Mouse (Mus musculus) cerebellum, adult 18-20 months (tissue): ENCODE results near the gene Nup62.
A peak's percentile ranks its signal among the peaks of the same experiment; 100 is the strongest.

ENCODE experiments used
- DNase-seq, 2 experiments: peaks; one replicate each; pipeline ENCODE4 v3.0.0; 2021

Gene Nup62

DNA sequence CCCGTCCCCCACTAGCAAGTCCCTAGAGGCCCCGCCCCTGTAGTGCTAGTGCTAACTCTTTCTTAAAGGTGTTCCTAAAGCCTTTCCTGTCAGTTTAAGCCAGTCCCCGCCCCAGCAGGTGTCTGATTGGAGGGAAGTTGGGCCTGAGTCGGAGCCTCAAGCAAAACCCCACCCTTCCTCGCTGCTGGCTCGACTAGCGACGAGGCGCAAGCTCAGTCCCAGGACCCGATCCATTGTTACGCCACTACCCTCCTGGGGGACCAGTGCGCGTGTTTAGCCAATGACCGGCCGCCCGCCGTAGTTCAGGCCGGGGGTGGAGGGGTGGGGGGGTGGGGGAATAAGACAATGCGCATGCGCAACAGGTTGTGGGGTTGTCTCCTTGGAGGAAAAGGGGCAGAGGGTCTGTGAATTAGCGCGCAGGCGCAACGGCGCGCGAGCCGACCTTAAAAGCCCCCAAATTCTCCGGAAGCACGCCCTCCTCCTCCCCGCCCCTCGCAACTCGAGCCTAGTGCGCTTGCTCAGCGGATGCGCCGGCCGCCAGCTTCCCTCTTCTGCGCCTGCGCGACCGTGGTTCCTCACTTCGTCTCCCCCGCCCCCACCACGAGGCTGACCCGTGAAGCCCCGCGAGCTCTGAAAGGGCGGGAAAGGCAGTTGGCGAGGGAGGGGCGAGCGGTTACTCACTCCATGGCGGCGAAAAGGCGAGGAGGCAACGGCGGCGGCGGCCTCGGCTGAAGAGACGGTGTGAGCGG is at the start of gene Nup62, which contains the start of gene Il4i1:
Gene Nup62, plus strand, starts transcription at position 368 of the 749 bp plus-strand sequence.
Gene Il4i1, plus strand, starts transcription at position 667 of the 749 bp plus-strand sequence.
- peak; percentile 98 to 99 for DNase-seq

DNA sequence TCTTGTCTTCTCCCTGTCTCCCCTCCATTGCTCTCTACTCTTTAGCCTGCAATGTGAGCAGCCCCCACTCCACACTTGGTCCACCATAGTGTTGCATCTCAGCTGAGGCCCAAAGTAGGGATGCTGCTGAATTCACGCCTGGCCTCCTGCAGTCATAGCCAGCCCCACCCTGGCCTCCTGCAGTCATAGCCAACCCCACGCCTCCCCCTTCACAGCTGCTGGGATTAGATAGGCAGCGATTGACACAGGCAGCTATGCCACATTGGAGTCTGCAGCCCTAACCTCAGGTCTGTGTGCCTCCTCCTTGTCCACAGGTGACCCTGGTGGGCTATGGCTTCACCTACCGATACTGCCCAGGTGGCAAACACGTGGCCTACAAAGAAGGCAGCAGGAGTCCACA is 47.8 kb upstream of the Nup62 start:
- DNase-seq: no peak

DNA sequence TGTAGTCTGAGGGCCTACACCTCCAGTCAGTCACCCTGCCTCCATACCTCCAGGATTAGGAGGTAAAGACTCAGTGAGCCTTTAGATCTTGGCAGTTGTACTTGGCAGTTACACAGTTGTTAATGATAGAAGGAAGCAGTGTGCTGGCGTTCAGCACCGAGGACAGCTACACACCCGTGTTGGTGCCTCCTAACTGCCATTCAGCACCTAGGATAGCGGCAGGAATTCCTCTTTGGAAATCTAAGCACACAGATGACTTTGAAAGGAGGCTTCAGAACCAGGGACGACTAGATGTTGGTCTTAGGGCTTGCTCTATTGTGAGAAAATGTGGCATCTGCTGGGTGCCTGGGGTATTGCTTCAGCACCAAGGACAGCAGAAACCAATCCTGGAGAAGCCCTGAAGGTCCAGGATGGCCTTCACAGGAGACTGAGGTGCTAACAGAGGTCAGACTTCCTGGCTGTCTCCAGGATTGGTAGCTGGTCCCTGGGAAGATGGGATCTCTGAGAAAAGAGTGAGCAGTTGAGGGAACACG is 45.8 kb upstream of the Nup62 start:
- no peak for DNase-seq

DNA sequence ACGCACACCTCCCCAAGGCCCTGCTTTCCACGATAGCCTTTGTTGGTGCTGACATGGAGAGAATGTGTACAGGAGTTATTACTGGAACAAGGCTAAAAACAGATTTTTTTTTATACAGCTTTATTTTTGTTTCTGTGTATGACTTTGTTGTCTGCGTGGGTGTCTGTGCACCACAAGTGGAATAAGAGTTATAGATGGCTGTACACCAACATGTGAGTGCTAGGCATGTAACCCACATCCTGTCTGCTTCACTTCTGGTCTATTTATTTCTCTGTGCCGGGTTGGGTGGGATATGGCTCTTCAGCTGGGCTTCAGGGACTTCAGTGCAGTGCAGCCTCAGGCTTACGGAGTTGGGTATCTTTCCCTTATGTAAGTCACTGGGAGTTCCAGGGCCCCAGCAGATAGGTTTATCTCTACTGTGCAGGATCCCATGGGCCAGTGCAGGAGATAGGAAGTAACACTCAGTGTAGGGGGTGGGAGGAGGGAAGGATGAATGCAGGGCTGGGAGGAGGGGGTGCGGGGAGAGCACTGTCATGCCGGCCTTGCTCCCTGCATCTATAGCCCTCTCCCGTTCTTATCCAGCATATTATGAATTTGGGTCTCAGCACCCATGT is 43.2 kb upstream of the Nup62 start:
- no peak for DNase-seq

DNA sequence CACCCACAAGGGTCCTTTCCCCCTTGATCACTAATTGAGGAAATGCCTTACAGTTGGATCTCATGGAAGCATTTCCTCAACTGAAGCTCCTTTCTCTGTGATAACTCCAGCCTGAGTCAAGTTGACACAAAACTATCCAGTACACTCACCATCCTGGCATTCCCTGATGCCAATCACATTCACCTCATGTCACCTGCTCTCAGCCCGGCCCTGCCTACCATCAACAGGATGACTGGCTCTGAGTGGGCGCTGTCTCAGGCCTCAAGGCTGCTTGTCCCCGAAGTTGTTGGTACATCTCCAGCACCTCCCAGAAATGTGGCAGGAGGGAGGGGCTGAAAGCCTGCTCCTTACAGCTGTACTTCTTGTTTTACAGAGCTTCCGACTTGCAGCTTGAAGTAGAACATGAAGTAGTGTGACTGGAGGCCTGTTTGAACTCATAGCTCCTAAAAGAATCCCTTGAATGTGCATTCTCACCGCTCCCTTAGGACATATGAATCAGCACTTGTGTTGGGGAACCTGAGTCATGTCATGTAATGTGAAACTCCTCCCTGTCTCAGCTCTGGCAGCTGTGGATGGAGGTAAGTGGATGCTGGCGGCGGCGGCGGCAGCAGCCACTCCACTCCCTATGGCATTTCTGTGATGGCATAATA is 38.9 kb upstream of the Nup62 start:
- no peak for DNase-seq

DNA sequence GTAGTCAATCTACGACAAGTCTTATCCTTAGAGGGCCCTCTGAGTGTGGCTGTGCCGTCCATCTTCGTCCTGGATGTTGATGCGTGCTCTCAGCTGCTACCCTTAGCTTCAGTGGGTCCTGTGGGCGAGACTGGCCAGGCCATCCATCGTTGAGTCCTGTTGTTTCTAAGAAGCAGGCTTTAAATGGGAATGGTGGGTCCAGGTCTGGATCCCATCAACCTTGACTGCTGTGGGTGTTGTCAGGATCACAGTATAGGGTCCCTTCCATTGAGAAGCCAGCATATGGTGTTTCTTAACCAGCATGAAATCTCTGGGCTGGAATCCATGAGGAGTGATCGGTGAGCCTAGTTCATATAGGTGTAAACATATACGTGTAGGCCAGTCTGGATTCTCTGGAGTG is 35.8 kb upstream of the Nup62 start:
- DNase-seq: no peak

DNA sequence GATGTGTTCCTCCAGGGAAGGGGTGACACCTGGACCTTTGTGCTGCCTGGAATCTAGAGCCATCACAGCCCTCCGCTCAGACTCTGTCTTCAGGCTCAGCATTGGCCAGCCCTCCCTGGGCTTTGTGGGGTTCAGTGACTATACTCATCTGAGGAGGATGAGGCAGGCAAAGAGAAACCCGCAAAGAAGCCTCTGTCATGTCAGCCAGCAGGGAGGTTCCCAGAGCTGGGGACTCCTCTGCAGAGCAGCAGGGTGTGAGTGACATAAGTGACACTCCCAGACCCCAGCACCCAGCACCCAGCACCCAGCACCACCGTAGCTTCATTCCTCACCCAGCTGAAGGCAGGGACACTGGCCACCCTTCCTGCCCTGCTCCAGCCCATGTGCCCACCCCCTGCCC is 26.4 kb upstream of the Nup62 start:
- no peak for DNase-seq

DNA sequence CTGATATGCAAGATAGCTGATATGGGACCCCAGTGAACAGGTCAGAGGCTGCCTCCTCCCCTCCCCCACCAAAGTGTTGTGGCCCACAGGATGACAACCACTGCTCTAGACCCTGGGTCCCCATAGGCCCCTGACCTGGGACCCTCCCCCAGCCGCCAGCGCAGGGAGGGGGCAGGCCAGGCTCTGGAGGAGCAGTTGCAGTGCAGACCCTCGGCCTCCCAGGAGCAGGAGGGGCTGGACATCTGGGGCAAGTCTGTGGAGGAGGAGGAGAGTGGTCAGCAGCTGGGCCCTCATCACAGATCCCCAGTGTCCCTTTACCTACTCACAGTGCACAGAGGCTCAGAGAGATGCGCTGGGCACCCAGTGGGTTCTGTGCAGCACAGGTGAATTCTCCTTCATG is 25.8 kb upstream of the Nup62 start:
- DNase-seq: no peak

DNA sequence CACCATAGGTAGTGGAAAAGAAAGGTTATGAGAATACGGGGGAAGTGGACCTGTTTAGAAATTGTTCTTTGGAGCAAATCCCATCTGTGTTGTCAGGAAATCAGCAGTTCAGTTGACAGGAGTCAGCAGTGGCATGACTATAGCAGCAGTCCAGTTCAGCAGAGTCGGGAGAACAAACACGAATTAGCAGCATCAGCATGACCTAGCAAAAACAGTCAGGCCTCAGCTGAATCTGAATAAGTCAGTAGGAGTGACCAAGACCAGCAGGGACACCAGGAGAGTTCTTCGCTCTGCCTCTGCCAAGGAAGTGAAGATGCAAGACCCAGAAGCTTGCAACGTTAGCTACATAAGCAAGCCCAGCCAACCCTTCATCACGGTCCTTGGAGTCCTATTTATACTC is 23.1 kb upstream of the Nup62 start:
- no peak for DNase-seq

DNA sequence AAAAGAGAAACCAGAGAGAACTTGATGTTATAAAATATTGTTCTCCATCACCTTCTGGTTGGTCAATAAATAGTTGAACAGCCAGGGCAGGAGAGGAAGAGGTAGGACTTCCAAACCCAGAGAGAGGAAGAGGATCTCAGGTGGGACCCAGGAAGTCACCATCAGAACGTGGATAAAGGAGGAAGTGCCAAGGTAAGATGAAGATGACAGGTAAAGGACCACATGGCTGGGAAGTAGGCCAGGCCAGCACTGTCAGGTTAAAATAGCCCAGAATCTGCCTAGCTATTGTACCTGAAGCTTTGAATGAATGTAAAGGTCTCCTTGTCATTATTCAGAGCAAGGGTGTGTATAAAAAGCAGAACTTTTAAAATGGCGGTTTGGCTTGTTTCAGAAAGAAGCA is 7.0 kb upstream of the Nup62 start:
- no peak for DNase-seq

DNA sequence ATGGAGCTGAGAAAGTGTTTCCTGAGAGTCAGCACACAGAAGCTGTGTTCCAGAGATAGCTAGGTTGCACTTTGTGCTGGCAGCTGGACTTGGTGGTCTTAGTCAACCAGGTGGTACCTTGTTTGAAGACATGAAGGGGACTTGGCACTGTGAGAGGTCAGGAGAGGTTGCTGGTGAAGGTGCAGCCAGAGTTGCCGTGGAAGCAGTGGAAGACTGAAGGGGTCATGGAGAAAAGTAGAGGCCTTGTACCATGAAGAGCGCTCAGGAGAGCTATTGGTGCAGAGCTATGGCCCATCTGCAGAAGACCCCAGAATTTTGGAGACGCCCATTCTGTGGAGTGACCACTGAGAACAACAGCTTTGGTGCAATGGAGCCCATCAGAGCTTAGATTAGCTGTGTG is 6.4 kb upstream of the Nup62 start:
- no peak for DNase-seq

DNA sequence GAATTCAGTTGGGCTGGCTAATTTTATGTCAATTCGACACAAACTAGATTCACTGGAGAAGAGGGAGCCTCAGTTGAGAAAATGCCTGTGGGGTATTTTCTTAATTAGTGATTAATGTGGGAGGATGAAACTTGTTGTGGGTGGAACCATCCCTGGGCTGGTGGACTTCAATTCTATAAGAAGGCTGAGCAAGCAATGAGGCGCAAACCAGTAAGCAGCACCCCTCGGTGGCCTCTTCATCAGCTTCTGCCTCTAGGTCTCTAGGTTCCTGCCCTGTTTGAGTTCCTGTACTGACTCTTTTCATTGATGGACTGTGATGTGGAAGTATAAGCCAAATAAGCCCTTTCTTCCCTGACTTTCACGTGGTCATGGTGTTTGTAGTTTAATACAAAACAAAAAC is 5.5 kb upstream of the Nup62 start:
- DNase-seq: no peak

DNA sequence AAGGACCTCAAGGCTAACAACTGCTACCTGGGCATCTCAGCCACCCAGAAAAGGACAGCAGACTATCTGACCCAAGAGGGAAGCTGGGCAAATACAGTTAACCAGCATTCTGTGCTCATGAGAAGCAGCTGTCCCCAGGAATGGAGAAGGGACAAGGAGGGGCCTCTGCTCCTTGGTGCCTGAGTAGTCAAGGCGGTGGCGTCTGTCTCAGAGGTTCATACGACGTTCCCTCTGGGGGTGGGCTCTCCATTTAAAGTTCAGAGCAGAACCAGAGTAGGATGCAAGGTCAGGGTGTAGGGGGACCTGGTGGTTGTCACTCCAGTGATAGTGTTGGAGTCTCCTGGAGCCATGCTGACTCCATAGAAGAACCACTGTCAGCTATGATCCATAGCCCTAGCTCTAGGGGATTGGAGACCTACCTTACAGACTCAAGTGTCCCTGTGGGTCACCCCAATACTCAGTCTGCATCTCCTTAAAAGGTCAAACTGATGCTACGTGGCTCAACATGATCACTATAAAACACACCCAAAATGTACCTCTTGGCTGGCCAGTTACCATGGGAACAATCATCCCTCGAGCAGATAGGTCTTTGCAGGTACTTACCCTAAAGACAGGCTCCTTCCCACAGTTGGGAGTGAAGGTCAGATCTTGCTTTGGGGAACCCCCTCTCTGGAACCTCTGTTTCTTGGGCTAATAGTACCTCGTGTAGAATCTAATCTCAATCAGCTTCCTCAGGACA is 4.9 kb upstream of the Nup62 start:
- DNase-seq: no peak

DNA sequence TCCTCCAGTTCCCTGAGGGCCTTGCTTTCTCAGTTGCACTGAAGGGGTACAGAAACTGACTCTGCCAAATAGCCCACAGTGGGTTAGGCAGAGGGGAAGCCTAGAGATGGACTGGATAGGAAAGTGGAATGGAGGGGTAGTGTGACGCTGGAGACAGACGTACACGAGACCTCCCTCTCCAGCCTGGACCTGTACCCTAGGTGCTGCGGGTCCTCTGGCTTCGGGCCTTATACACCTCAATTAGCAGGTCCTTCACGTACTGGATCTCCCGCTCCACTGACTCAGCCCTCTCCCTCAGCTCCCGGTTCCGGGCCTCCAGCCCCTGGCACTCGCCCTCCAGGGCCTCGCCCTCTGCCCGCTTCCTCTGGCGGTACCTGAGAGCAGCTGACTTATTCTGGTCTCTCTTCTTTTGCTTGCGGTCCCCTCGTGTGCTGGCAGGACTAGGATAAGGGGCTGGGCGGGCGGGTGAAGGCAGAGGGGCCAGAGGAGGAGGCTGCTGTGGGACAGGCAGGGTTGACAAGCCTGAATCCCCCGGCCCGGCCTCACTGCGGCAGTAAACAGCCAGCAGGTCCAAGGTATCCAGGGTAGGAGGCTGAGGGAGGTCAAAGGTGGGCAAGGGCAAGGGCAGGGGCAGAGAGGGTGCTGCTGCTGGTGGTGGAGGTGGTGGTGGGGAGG is 3.1 kb upstream of the Nup62 start:
- no peak for DNase-seq

DNA sequence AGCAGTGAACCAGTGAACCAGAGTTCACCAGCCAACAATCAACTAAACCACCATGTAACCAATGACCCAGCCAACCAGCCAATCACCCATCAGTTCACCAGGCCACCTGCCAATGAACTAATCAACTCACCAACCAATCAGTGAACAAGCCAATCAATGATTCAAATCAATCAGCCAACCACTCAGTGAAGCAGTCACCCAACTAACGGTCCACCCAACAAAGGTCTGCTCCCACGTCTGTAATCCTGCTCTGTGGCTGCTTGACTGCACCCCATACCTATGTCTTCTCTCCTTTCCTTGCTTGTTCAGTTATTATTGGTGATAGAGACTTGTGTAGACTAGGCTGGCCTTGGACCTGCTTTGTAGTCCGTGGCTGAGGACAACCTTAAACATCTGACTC is 1.9 kb upstream of the Nup62 start:
- no peak for DNase-seq

DNA sequence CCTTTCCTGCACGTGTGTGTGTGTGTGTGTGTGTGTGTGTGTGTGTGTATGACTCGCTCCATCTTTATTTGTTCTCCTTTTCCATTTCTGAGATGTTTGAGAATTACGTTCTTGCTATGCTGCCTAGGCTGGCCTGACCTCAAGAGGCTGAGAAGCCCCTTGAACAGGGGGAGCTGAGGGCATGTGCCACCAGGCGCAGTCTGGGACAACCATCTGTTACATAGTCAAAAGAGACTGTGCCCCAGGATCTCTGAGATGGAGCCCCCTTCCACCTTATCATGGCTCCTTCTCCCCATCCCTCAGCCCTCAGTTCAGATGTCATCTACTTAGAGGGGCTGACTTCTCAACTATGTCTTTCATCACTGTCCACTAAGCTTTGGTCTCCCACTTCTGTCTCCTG is 1.5 kb upstream of the Nup62 start:
- DNase-seq: no peak

DNA sequence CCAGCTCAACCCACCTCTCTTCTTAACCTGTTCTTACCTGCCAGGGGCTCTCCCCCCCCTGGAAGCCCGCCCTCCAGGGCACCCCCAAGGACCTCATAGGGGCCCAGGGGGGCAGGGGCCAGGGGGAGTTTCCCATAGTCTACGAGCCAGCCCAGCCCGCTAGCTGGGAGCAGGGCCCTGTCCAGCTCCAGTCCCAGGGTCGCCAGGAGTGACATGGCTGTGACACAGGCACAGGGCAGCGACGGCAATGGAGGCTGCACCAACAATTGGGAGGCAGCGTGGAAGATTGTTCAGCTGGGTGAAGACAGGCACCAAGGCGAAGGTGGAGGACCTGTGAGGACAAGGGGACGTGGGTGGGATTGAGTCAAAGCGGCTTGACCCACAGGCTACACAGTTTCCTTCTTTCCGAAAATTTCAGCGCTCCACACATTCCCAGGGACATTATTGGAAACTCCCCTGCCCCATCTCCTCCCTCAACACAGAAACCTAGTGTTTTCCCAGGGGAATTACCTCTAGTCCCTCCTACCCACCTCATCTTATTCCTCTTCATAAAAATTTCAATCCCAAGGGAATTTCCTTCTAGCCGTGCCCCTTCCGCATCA is 835 bp upstream of the Nup62 start:
- DNase-seq: no peak

DNA sequence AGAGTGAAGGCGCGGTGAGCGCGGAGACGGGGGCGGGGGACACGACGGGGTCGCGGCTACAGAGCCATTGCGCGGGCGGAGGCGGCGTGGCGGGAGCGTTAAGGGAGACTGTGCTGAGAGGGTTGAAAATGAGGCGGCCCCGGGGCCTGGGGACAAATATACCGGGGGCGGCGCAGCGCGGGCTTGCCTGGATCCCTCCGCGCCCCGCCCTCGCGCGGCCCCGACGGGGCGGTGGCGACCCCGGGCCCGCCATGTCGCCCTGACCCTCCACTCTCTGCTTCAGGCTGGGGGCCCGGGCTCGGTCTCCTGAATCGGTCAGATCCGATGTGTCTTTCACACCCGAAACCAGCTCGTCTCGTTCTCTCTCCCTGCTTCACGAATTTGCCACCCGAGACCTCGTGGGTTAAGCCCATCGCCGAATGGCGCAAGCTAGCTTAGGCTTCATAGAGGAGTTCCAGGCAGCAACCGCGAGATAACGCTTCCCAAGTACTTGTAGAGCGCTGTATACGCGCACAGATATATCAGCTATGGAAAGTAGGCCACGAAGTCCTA is 658 bp downstream of the Nup62 start, which contains the start of gene Atf5:
Gene Atf5, minus strand, starts transcription at position 189 of the 552 bp plus-strand sequence.
- DNase-seq: peak in 1 of 2 experiments; percentile 41

DNA sequence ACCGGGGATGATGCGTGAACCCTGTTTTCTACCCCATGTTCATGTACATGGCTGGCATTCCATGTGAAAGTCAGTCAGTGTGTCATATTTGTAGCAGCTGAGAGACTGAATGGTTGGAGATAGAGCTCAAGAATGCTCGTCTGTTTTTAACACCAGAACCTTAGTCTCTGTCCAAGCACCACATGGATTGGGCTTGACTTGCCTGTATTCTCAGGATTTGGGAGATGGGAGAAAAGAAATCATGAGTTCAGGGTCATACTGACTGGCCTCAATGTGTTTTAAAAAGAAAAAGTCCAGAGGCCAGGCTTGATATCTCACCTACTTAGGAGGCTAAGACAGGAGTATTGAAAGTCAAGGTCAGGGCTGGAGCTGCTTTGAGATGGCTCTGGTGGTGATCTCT is 1.6 kb downstream of the Nup62 start:
- DNase-seq: peak in 1 of 2 experiments; percentile 5

DNA sequence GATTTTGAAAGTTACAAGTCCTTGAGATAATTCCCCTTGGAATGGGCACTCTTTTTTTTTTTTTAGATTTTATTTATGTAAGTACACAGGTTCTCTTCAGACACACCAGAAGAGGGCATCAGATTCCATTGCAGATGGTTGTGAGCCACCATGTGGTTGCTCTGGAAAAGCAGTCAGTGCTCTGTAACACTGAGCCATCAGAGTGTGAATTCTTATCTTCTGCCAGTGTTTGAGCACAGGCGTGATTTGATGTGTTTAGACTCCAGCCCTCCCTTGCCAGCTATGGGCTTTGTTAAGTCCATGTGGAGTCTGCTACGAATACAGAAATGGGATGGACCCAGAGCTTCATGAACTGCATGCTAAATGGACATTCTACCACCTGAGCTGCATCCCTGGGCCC is 2.3 kb downstream of the Nup62 start:
- DNase-seq: peak in 1 of 2 experiments; percentile 20

DNA sequence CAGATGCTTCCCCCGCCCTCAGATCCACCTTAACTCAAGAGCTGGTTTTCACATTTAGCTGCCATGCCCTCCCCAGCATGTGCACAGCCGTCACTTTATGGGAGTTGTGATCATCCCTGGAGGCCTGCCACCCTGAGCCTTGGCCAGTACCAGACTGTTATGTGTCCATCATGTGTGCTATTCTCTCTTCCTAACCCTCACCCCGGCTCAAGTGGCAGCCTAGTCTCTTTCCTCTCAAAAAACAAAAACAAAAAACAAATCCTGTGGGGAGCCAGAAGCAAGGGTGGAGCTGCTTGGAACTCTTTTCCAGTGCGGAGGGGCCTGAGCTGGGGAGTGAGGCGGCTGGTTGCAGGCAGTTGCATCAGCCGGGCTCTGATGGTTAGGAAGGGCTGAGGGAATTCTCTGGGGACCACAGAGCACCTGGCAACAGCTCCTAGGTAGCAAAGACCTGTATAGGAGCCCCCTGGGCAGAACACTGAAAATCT is 2.9 kb downstream of the Nup62 start:
- peak in 1 of 2 experiments; percentile 47 for DNase-seq

DNA sequence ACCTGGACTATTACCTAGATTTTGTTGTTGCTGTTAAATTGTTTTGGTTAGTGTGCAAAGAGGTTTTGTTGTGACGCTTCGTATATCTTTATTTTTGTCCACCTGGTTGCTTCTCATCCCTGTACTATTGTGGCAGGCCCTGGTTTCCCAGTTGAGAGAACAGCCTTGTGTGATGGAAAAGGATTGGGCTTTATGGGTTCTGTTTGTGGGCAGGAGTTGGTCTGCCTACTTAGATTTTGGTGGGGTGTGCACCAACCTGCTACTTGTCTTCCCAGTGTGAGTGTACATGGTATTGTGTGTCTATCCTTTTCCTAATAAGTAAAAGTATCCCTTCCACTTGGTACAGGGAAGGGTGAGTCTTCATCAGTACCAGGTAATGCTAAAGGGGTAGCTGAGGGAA is 3.5 kb downstream of the Nup62 start:
- peak in 1 of 2 experiments; percentile 9 for DNase-seq
